Mouse (Mus musculus) megakaryocyte, embryonic 14.5 days (primary cell): ENCODE measurements around the gene Nop9.

Experiments
- FLI1 ChIP-seq: IDR thresholded peaks from 2 replicates; pipeline ENCODE4 v1.6.1; 2012; ENCODE audit warnings: low read length, inconsistent platforms, mixed read lengths
- GATA1 ChIP-seq: IDR thresholded peaks from 3 replicates; pipeline ENCODE4 v1.6.1; 2012; ENCODE audit warnings: mixed read lengths, low read length, inconsistent platforms, borderline replicate concordance

GRCm38 (mm10) chr14:55730116-55730515 lies 15.4 kb upstream of the Nop9 start:
- TF ChIP-seq GATA1 (no peak), FLI1 (no peak)
